Mouse (Mus musculus) MEL (cell line): ENCODE measurements around the gene Atrip. TPM values are rescaled to one million over a fixed set of nuclear protein-coding genes. Genes with fewer than 3 reads are reported as not detected.

Experiments used
- DNase-seq: peaks from one replicate; pipeline ENCODE4 v3.0.0; 2011; ENCODE audit warnings: low read depth, low spot score
- H3K27ac ChIP-seq: 2 replicates; pipeline ENCODE4 v1.5.1; 2012; ENCODE audit warnings: low read depth, mild to moderate bottlenecking, control low read depth, low read length, moderate library complexity; ENCODE audit not compliant: control insufficient read depth
- H3K27me3 ChIP-seq, 2 experiments: fragments of 150-350 bp in 1 of 2; sonication (generic) in 1 of 2; 2 replicates each; pipeline ENCODE4 v1.6.1; 2012; ENCODE audit warnings: low read length in 2 of 2, mild to moderate bottlenecking in 2 of 2, improper control_type of control experiment in 1 of 2, moderate library complexity in 1 of 2; ENCODE audit not compliant: insufficient read depth in 2 of 2, control insufficient read depth in 1 of 2
- H3K36me3 ChIP-seq, 2 experiments: 2 replicates each; pipeline ENCODE4 v1.6.1; 2012 to 2014; ENCODE audit warnings: low read length in 2 of 2, improper control_type of control experiment in 1 of 2, inconsistent platforms in 1 of 2, mild to moderate bottlenecking in 1 of 2; ENCODE audit not compliant: insufficient read depth in 2 of 2, control insufficient read depth in 1 of 2
- H3K4me1 ChIP-seq, 2 experiments: fragments of 150-350 bp in 1 of 2; sonication (generic) in 1 of 2; 2 replicates each; pipeline ENCODE4 v1.6.1; 2012; ENCODE audit warnings: low read length in 2 of 2, improper control_type of control experiment in 1 of 2, mild to moderate bottlenecking in 1 of 2; ENCODE audit not compliant: insufficient read depth in 2 of 2, control insufficient read depth in 1 of 2
- H3K4me3 ChIP-seq, 2 experiments: fragments of 150-350 bp in 1 of 2; sonication (generic) in 1 of 2; 2 replicates each; pipeline ENCODE4 v1.5.1; 2012; ENCODE audit warnings: low read depth in 2 of 2, low read length in 2 of 2, mild to moderate bottlenecking in 2 of 2, moderate library complexity in 2 of 2, control low read depth in 1 of 2, improper control_type of control experiment in 1 of 2; ENCODE audit not compliant: control insufficient read depth in 1 of 2, insufficient read depth in 1 of 2
- H3K79me2 ChIP-seq: 2 replicates; pipeline ENCODE4 v1.6.1; 2012; ENCODE audit warnings: mild to moderate bottlenecking, low read length, moderate library complexity; ENCODE audit not compliant: control insufficient read depth, poor library complexity, insufficient read depth
- H3K9ac ChIP-seq: 2 replicates; pipeline ENCODE4 v1.6.1; 2012; ENCODE audit warnings: low read depth, mild to moderate bottlenecking, control low read depth, low read length, moderate library complexity; ENCODE audit not compliant: control insufficient read depth, poor library complexity, severe bottlenecking
- H3K9me3 ChIP-seq: fragments of 150-350 bp; sonication (generic); replicated peaks from 2 replicates; pipeline ENCODE4 v1.6.1; 2012; ENCODE audit warnings: mild to moderate bottlenecking, low read length, improper control_type of control experiment, moderate library complexity; ENCODE audit not compliant: insufficient read depth
- BHLHE40 ChIP-seq: IDR thresholded peaks from 2 replicates; pipeline ENCODE4 v1.6.1; 2012; ENCODE audit warnings: low read depth, mild to moderate bottlenecking, inconsistent platforms, low read length, improper control_type of control experiment, borderline replicate concordance
- CHD1 ChIP-seq: IDR thresholded peaks from 2 replicates; pipeline ENCODE4 v1.6.1; 2012; ENCODE audit warnings: low read depth, mild to moderate bottlenecking, inconsistent platforms, low read length, improper control_type of control experiment
- CTCF ChIP-seq, 3 experiments: IDR thresholded peaks in 2 of 3; conservative IDR thresholded peaks in 1 of 3; 2 replicates each; pipeline ENCODE4 v1.5.1; 2011 to 2012; ENCODE audit warnings: low read length in 3 of 3, low read depth in 2 of 3, mild to moderate bottlenecking in 2 of 3, improper control_type of control experiment in 1 of 3, inconsistent platforms in 1 of 3, mixed read lengths in 1 of 3, moderate library complexity in 1 of 3; ENCODE audit not compliant: control insufficient read depth in 1 of 3, insufficient read depth in 1 of 3, poor library complexity in 1 of 3, severe bottlenecking in 1 of 3
- EP300 ChIP-seq, 2 experiments: IDR thresholded peaks; 2 replicates each; pipeline ENCODE4 v1.6.1; 2011; ENCODE audit warnings: improper control_type of control experiment in 2 of 2, low read length in 2 of 2, low read depth in 1 of 2, mild to moderate bottlenecking in 1 of 2
- GATA1 ChIP-seq: IDR thresholded peaks from 2 replicates; pipeline ENCODE4 v1.6.1; 2011; ENCODE audit warnings: low read depth, low read length, improper control_type of control experiment
- KAT2A ChIP-seq: conservative IDR thresholded peaks from 2 replicates; pipeline ENCODE4 v1.6.1; 2012; ENCODE audit warnings: low read depth, low read length, improper control_type of control experiment, inconsistent platforms
- MAZ ChIP-seq: IDR thresholded peaks from 2 replicates; pipeline ENCODE4 v1.6.1; 2012; ENCODE audit warnings: low read depth, mild to moderate bottlenecking, inconsistent platforms, low read length, improper control_type of control experiment
- MYB ChIP-seq: IDR thresholded peaks from 2 replicates; pipeline ENCODE4 v1.6.1; 2011; ENCODE audit warnings: mild to moderate bottlenecking, low read depth, low read length, improper control_type of control experiment
- NRF1 ChIP-seq: IDR thresholded peaks from 2 replicates; pipeline ENCODE4 v1.6.1; 2014; ENCODE audit warnings: low read depth, mild to moderate bottlenecking, inconsistent platforms, low read length, improper control_type of control experiment, moderate library complexity; ENCODE audit not compliant: poor library complexity, insufficient read depth, severe bottlenecking
- POLR2AphosphoS2 ChIP-seq: IDR thresholded peaks from 2 replicates; pipeline ENCODE4 v1.6.1; 2011; ENCODE audit warnings: low read length, improper control_type of control experiment
- POLR2AphosphoS5 ChIP-seq: IDR thresholded peaks from 2 replicates; pipeline ENCODE4 v1.6.1; 2012; ENCODE audit warnings: low read depth, borderline replicate concordance, mild to moderate bottlenecking, inconsistent platforms, low read length, moderate library complexity, mixed read lengths
- RAD21 ChIP-seq: IDR thresholded peaks from 2 replicates; pipeline ENCODE4 v1.6.1; 2011; ENCODE audit warnings: mild to moderate bottlenecking, low read depth, low read length, improper control_type of control experiment
- SMC3 ChIP-seq: IDR thresholded peaks from 2 replicates; pipeline ENCODE4 v1.6.1; 2011; ENCODE audit warnings: low read depth, low read length, improper control_type of control experiment
- TAL1 ChIP-seq: IDR thresholded peaks from 2 replicates; pipeline ENCODE4 v1.6.1; 2012; ENCODE audit warnings: mild to moderate bottlenecking, inconsistent platforms, low read length, moderate library complexity, mixed read lengths
- TBP ChIP-seq: IDR thresholded peaks from 2 replicates; pipeline ENCODE4 v1.8.0; 2011; ENCODE audit warnings: low read depth, low read length, improper control_type of control experiment
- TCF12 ChIP-seq: IDR thresholded peaks from 2 replicates; pipeline ENCODE4 v1.6.1; 2014; ENCODE audit warnings: low read depth, mild to moderate bottlenecking, inconsistent platforms, low read length, improper control_type of control experiment, moderate library complexity
- ZC3H11A ChIP-seq: IDR thresholded peaks from 2 replicates; pipeline ENCODE4 v1.6.1; 2012; ENCODE audit warnings: low read depth, mild to moderate bottlenecking, inconsistent platforms, low read length, improper control_type of control experiment
- ZMIZ1 ChIP-seq: IDR thresholded peaks from 2 replicates; pipeline ENCODE4 v1.6.1; 2012; ENCODE audit warnings: low read depth, mild to moderate bottlenecking, inconsistent platforms, low read length, improper control_type of control experiment, moderate library complexity
- polyA plus RNA-seq, 2 experiments: library from polyadenylated mRNA; stranded (reverse) in 1 of 2; unstranded in 1 of 2; fragments of >175 nt in 1 of 2; fragments of >200 nt in 1 of 2; gene quantifications; 2 replicates each; pipeline versions ENCODE4 v1.2.1 to v1.2.4; 2012; ENCODE audit warnings: low replicate concordance in 2 of 2, low read depth in 1 of 2; ENCODE audit not compliant: insufficient read length in 2 of 2, insufficient read depth in 1 of 2, missing spikeins in 1 of 2
- total RNA-seq: library from RNA; depleted of rRNA; stranded (reverse); fragments of 300-350 nt; gene quantifications from 2 replicates; pipeline ENCODE4 v1.2.3, GENCODE M21; 2012

The Atrip gene
- total and polyA plus RNA-seq, 3 experiments: 18.4 to 35.3 TPM; not detected in 1

- no peak overlapping the region for H3K27ac ChIP-seq
- H3K4me3 ChIP-seq: no peak overlapping the region
- no peak for DNase-seq
Observed at GRCm38 (mm10) chr9:109080516-109080915, 6.6 kb upstream of the Atrip start.

DNA sequence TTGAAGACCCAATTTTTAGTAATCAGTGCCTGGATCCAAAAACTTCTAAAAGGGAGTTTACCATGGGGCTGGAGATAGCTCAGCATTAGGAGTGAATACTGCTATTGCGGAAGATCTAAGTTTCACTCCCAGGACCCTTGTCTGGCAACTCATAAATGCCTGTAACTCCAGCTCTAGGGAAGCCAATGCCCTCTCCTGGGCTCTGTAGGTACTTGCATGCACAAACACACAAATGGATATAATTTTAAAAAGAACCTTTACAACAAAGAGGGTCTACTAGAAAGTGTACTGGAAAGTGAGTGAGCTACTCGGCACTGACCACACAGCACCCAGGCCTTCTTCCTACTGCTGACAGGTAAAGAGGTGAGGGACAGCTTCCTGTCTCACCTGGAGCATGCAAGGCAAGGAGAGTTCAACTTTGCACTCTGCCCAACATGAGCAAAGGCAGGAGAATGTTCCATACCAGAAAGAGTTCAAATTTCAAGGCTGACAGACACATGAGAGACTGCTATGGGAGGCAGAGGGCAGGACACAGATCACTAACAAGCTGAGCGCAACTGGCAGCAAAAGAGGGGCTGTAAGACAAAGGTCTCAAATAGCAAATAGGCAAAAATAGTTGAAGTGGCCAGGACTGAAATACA is 5.7 kb downstream of the Atrip start:
- DNase-seq: no peak
- peaks cover 7 to 8% of the 10 kb centered on the region in 2 experiments for H3K36me3 ChIP-seq
- peaks cover 0 to 6% of the 10 kb centered on the region in 2 experiments; a peak in 1 of 4 replicates for H3K4me1 ChIP-seq
- H3K79me2 ChIP-seq: peaks cover 10% of the 10 kb centered on the region
- H3K27ac ChIP-seq: no peak overlapping the region
- no peak overlapping the region for H3K4me3 ChIP-seq
- TF ChIP-seq SMC3 (peak; percentile 33; the same call in 1 of the 2 replicates), POLR2AphosphoS2 (no peak), BHLHE40 (no peak), RAD21 (peak; percentile 4), CTCF (IDR thresholded peaks at IDR 0.05 in 2 of 3, conservative IDR thresholded peaks at IDR 0.05 in 1 of 3; ENCODE audit: control insufficient read depth in 1 of 3, insufficient read depth in 1 of 3, low read depth in 2 of 3, low read length in 3 of 3, poor library complexity in 1 of 3, severe bottlenecking in 1 of 3) (peak in 1 of 3 experiments; percentile 28; a peak in 3 of 6 replicates)
- no peak overlapping the region for H3K9ac ChIP-seq
- H3K9me3 ChIP-seq: no peaks in the 10 kb centered on the region
- H3K27me3 ChIP-seq: no peaks in the 10 kb centered on the region

More at GRCm38 (mm10) chr9:109080516-109080915, 6.6 kb upstream of the Atrip start:
- no peak overlapping the region; the same call in 1 of the 2 replicates for H3K9ac ChIP-seq
- no peaks in the 10 kb centered on the region for H3K27me3 ChIP-seq
- peaks cover 0 to 10% of the 10 kb centered on the region in 2 experiments; a peak in 2 of 4 replicates for H3K4me1 ChIP-seq
- no peak for TF ChIP-seq CHD1
- no peak for TF ChIP-seq BHLHE40
- TF ChIP-seq EP300 (IDR thresholded peaks at IDR 0.05; ENCODE audit: low read depth in 1 of 2, low read length in 2 of 2): no peak
- TF ChIP-seq GATA1: no peak
- no peak for TF ChIP-seq TCF12
- TF ChIP-seq KAT2A: no peak
- TF ChIP-seq MAZ: no peak
- TF ChIP-seq TBP: no peak
- no peak for TF ChIP-seq MYB
- no peak for TF ChIP-seq ZC3H11A
- no peak for TF ChIP-seq POLR2AphosphoS5
- TF ChIP-seq NRF1: no peak
- no peak for TF ChIP-seq ZMIZ1
- TF ChIP-seq TAL1: no peak
- peaks cover 37% of the 10 kb centered on the region for H3K79me2 ChIP-seq
- peaks cover 4 to 6% of the 10 kb centered on the region in 2 experiments; a peak in 3 of 4 replicates for H3K36me3 ChIP-seq
- no peaks in the 10 kb centered on the region for H3K9me3 ChIP-seq
